In genomic region chr19:6018142-6019089, GRCm38 (mm10) we compare ENCODE assay signal across 9 mouse cellular contexts. TPM values are rescaled to one million over a fixed set of nuclear protein-coding genes. Genes with fewer than 3 reads are reported as not detected.
A peak's percentile ranks its signal among the peaks of the same experiment; 100 is the strongest.
DNase-seq lines count a peak whose midpoint lies in the region; ATAC-seq and TF ChIP-seq lines count a peak whose summit lies in the region.
"Had no signal": no experiment of that assay in that cellular context is flagged by ENCODE, and none has a peak within 500 bp of the region (broad histone marks: within the 10 kb centered on the region; RNA-seq: fewer than 3 reads in every experiment).

No protein-coding gene starts in this region.

- H3K4me2 ChIP-seq in liver, embryonic 15.5 days, result peak overlapping the region; percentile 53
- H3K4me2 ChIP-seq: hindbrain, embryonic 15.5 days had no signal

- DNase-seq in 3134 (ENCODE audit: extremely low read depth, insufficient read length, low spot score) (peak; percentile 57), G1E (ENCODE audit: low spot score) (peak; percentile 20)
- peak; percentile 82 to 89 for DNase-seq in cerebellum, adult 2 months
- DNase-seq in frontal cortex, postnatal 36 days (ENCODE audit: low spot score in 2 of 2), result peak; percentile 81 to 90
- peak; percentile 90 to 95 for DNase-seq in kidney, postnatal 25 days
- DNase-seq in retina, postnatal 1 day, result peak; percentile 90
- DNase-seq in thymus, postnatal 4 days, result peak; percentile 93

- peak; percentile 85 for TF ChIP-seq CTCF in G1E (IDR thresholded peaks at IDR 0.05; ENCODE audit: low read depth, low read length)
- peak; percentile 93 for TF ChIP-seq CTCF in cerebellum, adult 2 months (IDR thresholded peaks at IDR 0.05; ENCODE audit: borderline replicate concordance, insufficient read depth, low read depth, low read length)

- H3K27me3 ChIP-seq in G1E (ENCODE audit: insufficient read depth, low read length), result no peaks in the 10 kb centered on the region
- no peaks in the 10 kb centered on the region for H3K27me3 ChIP-seq in cerebellum, adult 2 months (ENCODE audit: control insufficient read depth, insufficient read depth, low read length)
- H3K27me3 ChIP-seq in liver, embryonic 15.5 days, result no peaks in the 10 kb centered on the region

- no peak for TF ChIP-seq POLR2A in cerebellum, adult 2 months (IDR thresholded peaks at IDR 0.05; ENCODE audit: borderline replicate concordance, insufficient read depth, low read length)

- peaks cover 14% of the 10 kb centered on the region for H3K36me3 ChIP-seq in G1E (replicated peaks)
- peaks cover 6% of the 10 kb centered on the region for H3K36me3 ChIP-seq in liver, embryonic 15.5 days (replicated peaks)
- H3K36me3 ChIP-seq: hindbrain, embryonic 15.5 days had no signal

- WGBS in cerebellum, adult 2 months, result 33% methylated on average over 15 of the region's 15 CpGs
- WGBS in liver, embryonic 15.5 days (ENCODE audit: insufficient replicate concordance), result 20% methylated on average over 15 of the region's 15 CpGs

- 0 out of 2 replicates have a peak overlapping the region, but pooled peaks have one; percentile 31 for H3K9ac ChIP-seq in liver, embryonic 15.5 days
- H3K9ac ChIP-seq: hindbrain, embryonic 15.5 days had no signal

- H3K27ac ChIP-seq in cerebellum, adult 2 months (ENCODE audit: insufficient read depth, low read length), result no peak overlapping the region
- peak overlapping the region; percentile 81 for H3K27ac ChIP-seq in liver, embryonic 15.5 days (replicated peaks)
- H3K27ac ChIP-seq: hindbrain, embryonic 15.5 days had no signal

- H3K9me3 ChIP-seq in G1E (replicated peaks), result no peaks in the 10 kb centered on the region
- H3K9me3 ChIP-seq in liver, embryonic 15.5 days (replicated peaks), result no peaks in the 10 kb centered on the region
- H3K9me3 ChIP-seq: hindbrain, embryonic 15.5 days had no signal

- peaks cover 80% of the 10 kb centered on the region for H3K4me1 ChIP-seq in G1E (ENCODE audit: insufficient read depth, low read depth, low read length)
- H3K4me1 ChIP-seq in cerebellum, adult 2 months (ENCODE audit: control insufficient read depth, insufficient read depth, low read length), result no peaks in the 10 kb centered on the region
- H3K4me1 ChIP-seq in liver, embryonic 15.5 days (replicated peaks), result peaks cover 71% of the 10 kb centered on the region

- no peak overlapping the region for H3K4me3 ChIP-seq in G1E (ENCODE audit: low read depth, low read length)
- no peak overlapping the region for H3K4me3 ChIP-seq in cerebellum, adult 2 months (replicated peaks; ENCODE audit: insufficient read depth, low read depth, low read length)
- peak overlapping the region; percentile 29 for H3K4me3 ChIP-seq in liver, embryonic 15.5 days (replicated peaks)
- H3K4me3 ChIP-seq: hindbrain, embryonic 15.5 days had no signal

- ATAC-seq in G1E (ENCODE audit: extremely low read depth, insufficient number of reproducible peaks, low FRiP score, poor library complexity, severe bottlenecking), result no peak
- ATAC-seq in liver, embryonic 15.5 days (ENCODE audit: insufficient read depth), result peak; percentile 16; the same call in 1 of the 2 replicates

RNA-seq across cellular contexts. Expression of gene Capn1, which starts 2.7 kb away (rescaled TPM):
- 38.5 and 40.9 TPM in 2 replicates for total RNA-seq in G1E (2014; fragmentation: Nextera tagmentation)
- total RNA-seq in G1E (2017), result 55.5 and 56.5 TPM in 2 replicates
- polyA plus RNA-seq in G1E (2012), result 140 and 168 TPM in 2 replicates
- polyA plus RNA-seq in cerebellum, adult 2 months (2012; rRNA removed), result 27.0 and 27.3 TPM in 2 replicates
- 25.1 and 26.1 TPM in 2 replicates for polyA plus RNA-seq in liver, embryonic 15.5 days (2015; fragmentation: Nextera tagmentation; extraction: Ambion mirVana)

RNA-seq across cellular contexts. Expression of gene Syvn1, which starts 28.0 kb away (rescaled TPM):
- total RNA-seq in G1E (2014; fragmentation: Nextera tagmentation) (27.0 and 39.7 TPM in 2 replicates), G1E (2017) (4.8 and 5.9 TPM in 2 replicates)
- 78.2 and 84.1 TPM in 2 replicates for polyA plus RNA-seq in G1E (2012)
- 34.5 and 34.8 TPM in 2 replicates for polyA plus RNA-seq in cerebellum, adult 2 months (2012; rRNA removed)
- 13.3 and 17.3 TPM in 2 replicates for polyA plus RNA-seq in liver, embryonic 15.5 days (2015; fragmentation: Nextera tagmentation; extraction: Ambion mirVana)

RNA-seq across cellular contexts. Expression of gene Slc22a20, which starts 32.5 kb away (rescaled TPM):
- not detected in 2 replicates for total RNA-seq in G1E (2014; fragmentation: Nextera tagmentation)
- not detected in 2 replicates for total RNA-seq in G1E (2017)
- polyA plus RNA-seq in G1E (2012), result not detected in 2 replicates
- polyA plus RNA-seq in cerebellum, adult 2 months (2012; rRNA removed), result not detected in 2 replicates
- 0.05 TPM in 1 of 2 replicates, not detected in the other for polyA plus RNA-seq in liver, embryonic 15.5 days (2015; fragmentation: Nextera tagmentation; extraction: Ambion mirVana)
- polyA plus RNA-seq: hindbrain, embryonic 15.5 days had no signal

RNA-seq across cellular contexts. Expression of gene Mrpl49, which starts 39.2 kb away (rescaled TPM):
- total RNA-seq in G1E (2014; fragmentation: Nextera tagmentation) (46.6 and 51.6 TPM in 2 replicates), G1E (2017) (46.9 and 52.4 TPM in 2 replicates)
- polyA plus RNA-seq in G1E (2012), result 41.8 and 46.8 TPM in 2 replicates
- polyA plus RNA-seq in cerebellum, adult 2 months (2012; rRNA removed), result 48.7 and 51.5 TPM in 2 replicates
- polyA plus RNA-seq in liver, embryonic 15.5 days (2015; fragmentation: Nextera tagmentation; extraction: Ambion mirVana), result 39.5 and 41.8 TPM in 2 replicates

RNA-seq across cellular contexts. Expression of gene Fau, which starts 39.2 kb away (rescaled TPM):
- total RNA-seq in G1E (2014; fragmentation: Nextera tagmentation) (3,086 and 3,502 TPM in 2 replicates), G1E (2017) (2,639 and 2,986 TPM in 2 replicates)
- 5,636 and 5,712 TPM in 2 replicates for polyA plus RNA-seq in G1E (2012)
- polyA plus RNA-seq in cerebellum, adult 2 months (2012; rRNA removed), result 792 and 828 TPM in 2 replicates
- 401 and 446 TPM in 2 replicates for polyA plus RNA-seq in liver, embryonic 15.5 days (2015; fragmentation: Nextera tagmentation; extraction: Ambion mirVana)

Comparison
In these comparisons a context has a peak if more than half of its experiments do, and no peak if none do; other contexts are left out.
1. DNase-seq: peak in every context shown above with its lines; median percentile 93 in thymus, postnatal 4 days; 92 in kidney, postnatal 25 days; 90 in retina, postnatal 1 day; 86 in cerebellum, adult 2 months; 86 in frontal cortex, postnatal 36 days; 57 in 3134; 20 in G1E.